Mouse (Mus musculus) right cerebral cortex, postnatal 4 days (tissue): Measurements from ENCODE around the gene Nubp1.

ENCODE experiments used
- DNase-seq: peaks from one replicate; pipeline ENCODE4 v3.0.0-alpha.2; 2022

Gene Nubp1

GRCm38 (mm10) chr16:10471950-10472349 is 60.2 kb downstream of the Nubp1 start:
- no peak for DNase-seq
